Mouse (Mus musculus) lung, postnatal 10 days (tissue): ENCODE measurements at regions not wholly inside any gene's neighbourhood (a gene's known extent, or its start where the extent isn't known, plus 50 kb on each side); places are given as distances from the start of the nearest gene placed in this dataset.

Experiments
- DNase-seq: peaks from one replicate; pipeline ENCODE4 v3.0.0; 2021

DNA sequence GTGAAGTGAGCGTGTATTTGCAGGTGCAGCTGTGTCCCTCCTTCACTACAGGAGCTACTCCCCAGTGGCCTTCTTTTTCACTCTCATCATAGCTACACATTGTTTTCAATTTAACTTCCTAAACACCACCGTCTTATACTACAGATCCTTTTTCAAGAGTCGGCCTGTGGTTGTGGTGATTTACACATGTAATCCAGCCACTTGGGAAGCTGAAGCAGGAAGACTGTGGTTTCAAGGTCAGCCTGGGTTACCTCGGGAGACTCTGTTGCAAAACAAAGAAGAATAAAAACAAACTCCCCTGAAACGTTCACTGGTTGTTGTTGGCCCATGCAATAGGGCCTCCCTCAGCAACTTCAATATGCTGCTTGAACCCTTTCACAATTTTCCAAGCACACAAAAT, 153.8 kb upstream of the Kcnh8 start:
- no peak for DNase-seq

DNA sequence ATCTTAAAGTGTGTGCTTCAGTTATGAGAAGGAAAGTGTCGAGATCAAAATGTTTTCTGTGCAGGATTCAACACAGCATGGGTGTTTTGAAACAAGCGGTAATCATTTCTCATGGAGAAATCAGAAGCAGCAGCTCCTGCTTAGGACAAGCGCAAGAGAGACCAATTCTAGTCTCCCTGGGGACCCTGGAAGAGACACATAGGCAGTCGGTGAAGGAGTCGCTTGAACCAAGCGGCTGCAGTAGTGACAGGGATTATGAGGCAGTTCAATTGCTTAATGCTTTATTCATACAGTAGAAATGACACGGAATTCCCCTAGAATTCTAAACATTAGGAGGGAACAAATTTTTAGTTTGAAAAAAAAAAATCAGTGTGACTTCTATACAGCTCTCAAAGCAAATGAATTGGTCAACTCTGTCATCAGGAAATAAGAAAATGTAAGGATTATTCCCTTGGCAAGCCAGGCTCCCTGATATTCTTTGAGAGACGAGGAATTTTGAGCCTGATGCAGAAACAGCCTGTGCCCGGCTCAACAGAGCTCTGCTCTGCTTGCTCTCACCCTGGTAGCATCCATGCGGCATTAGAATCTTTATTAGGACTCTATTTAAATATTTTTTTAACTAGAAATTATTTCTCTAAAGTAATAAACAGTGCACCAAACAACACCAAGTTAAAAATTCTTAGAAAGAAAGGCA, 143.1 kb upstream of the Kcnh8 start:
- no peak for DNase-seq

DNA sequence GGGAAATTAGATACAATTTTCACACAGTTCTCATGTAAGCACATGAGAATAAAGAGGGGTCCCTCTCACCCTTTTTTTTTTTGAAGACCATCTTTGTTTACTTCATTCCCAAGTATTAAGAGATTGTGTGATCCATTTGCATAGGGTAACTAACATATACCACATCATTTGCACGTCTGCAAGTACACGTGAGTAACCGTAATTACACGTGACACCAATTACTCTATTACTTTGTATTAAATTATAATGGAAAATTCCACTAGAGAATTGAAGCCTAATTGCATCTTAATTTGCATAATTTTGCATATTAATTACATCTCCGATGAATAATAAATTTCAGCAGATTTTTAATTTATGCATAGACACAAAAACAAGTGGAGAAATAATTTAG, 142.5 kb upstream of the Kcnh8 start:
- DNase-seq, result no peak

DNA sequence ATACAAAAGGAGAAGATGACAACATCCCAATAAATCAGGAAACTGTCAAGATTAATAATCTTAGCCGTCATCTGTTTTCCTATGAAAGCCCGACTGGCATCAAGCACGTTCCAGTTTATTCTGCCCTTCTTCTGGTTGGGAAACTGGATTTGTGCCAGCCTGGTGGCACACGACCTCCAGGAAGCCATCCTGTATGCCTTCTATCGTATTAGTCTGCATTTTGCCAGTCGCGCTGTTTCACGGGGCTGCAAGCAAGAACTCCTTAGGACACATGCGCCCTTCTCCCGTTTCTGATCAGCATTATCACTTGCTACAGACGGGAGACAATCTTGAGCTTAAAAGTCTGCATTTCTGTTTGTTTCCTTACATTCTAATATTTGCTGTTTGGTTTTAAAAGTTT, 141.2 kb upstream of the Kcnh8 start:
- no peak for DNase-seq

DNA sequence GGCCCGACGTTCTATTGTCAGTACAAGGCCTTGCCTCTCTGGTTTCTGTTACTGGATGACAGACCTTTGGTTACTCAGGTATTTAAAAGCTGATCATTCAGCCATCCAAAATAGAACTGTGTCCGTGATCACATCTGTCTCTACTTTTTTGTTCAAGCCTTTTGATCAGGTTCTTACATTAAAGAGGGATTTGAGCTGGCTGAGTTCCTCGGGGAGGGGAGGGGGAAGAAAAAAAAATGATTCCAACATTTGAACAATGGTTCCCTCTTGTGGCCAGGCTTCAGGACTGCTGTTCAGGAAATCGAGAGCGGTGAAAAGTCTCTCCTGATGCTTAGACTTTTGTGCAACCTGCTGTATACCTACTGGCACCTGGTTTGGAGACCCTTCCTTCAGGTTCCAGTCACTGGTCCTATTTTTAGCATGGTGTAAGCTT, 140.8 kb upstream of the Kcnh8 start:
- peak; percentile 18 for DNase-seq

DNA sequence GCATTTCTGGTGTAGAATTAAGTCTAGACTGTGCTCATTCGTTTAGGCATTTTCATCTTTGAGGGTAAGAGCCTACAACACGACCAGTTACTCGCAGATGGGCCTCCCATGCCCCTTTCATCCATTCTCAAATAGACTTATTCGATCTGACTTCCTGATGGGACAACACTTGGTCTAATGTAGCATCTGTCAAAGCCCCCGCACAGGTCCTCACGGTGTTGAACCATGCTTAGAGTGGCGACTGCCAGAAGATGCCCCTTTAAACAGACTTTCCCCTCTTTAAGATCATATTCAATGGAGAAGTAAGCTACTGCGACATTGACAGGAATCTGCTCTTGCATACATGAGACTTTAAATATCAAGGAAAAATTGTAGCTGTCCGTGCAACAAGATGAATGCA, 140.1 kb upstream of the Kcnh8 start:
- no peak for DNase-seq

DNA sequence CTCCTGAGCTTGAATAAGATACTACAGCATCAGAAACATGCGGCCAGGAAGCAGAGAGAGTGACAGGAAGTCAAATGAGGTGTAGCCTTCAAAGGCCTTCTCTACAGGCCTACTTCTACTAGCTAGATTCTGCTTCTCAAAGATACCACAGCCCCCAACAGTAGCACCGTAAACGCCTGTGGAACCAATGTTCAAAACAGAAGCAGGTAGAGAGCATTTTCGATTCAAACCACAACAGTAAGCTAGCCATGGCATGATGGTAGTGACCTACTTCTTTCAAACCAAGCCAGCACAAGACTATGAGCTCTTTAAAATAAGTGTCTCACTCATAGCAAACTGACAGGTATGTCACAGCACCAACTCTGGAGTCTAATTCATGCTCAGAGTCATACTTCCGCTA, 134.0 kb upstream of the Kcnh8 start:
- DNase-seq, result no peak

DNA sequence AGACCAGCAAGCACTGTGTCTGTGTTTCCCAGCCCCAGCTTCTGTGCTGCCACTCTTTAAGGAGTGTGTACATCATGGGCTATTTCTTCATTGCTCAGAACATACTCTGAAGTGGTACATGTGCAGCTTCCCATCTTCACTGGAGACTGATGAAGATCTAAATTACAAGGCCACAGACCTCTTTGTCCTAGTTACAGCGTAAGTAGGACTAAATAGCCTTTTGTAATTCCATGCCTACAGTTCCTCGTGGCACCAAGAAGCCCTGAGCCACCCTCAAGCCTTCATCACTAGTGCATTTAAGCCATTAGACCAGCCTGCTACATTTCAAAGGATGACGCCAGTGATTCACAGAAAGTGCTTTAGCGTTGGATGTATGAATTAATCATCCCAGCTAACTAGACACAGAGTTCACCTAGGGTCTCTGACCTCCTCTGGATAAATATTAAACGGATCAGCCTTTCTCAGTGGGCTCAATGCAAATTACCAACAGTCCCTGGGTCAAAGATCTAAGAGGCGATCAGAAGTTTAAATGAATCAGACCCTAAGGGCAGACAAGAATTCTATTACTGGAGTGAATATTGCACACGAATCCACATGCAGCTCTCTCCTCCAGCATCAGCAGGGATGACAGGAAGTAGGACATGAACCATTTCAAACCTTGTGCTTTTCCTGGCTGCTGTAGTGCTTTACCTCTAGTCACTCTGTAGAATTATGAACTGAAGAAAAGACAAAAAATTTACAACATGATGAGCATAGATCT, 123.0 kb upstream of the Kcnh8 start:
- no peak for DNase-seq

DNA sequence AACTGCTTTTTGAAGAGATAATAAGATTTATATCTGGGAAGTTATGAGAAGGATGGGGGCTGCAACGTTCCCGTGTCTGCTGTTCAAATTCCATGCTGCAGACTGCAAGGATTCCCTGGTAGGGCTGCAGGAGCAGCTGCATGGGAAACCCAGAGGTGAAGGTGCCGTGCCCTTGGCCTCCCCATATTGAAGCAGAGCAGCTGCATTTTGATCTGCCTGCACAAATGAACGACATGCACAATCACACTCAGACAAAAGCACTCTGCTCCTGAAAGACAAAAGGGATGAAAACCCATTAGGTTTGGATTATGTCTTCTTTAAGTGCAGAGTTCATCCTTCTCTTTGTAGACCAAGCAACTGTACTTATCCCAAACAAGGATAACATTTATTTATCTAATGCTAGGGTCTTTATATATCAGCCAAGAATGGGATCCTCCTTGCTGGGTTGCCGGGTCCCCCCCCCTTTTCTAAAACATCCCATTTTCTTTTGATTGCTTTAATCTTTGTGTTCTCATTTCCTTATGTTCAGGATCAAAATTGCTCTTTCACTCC, 122.3 kb upstream of the Kcnh8 start:
- DNase-seq, result no peak

DNA sequence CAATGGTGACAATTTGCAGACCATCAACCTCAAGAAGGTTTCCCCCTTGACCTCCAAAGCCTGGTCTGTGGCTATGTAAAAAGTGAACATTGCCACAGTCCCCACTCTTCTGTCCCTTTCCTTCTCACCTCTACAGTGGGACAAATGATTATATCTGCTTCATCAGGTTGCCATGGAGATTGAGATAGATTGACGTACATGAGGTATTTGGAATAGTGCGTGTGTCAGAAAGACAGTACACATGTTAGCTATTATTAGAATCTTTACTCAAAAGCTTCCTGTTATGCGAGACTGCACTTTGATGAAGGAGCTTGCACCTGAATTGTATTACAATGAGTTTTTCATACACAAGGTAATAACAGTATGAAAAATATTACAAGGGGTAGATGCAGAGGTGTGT, 95.7 kb upstream of the Kcnh8 start:
- no peak for DNase-seq

DNA sequence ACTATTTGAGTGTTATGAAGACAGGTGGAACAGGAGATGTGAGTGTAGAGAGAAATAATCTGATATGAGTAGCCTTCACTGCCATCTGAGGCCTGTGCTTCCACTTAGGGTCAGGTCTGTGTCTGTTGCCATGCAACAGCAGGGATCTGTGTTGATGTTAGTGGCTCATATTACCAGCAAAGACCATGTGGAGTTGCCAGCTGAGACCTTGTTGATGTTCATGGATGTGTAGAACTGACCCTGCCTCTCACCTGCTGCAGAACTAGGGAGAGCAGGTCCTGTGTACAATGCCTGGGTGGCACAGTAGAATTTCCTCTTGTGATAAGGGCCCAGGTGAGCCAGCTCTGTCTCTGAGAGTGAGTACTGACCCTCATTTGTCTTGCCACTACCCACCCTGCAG, 72.2 kb upstream of the Kcnh8 start:
- DNase-seq, result no peak
